Comparison of ENCODE assay signal across 17 mouse cellular contexts in genomic region chr14:68344715-68345114, GRCm38 (mm10).
"Had no signal": no experiment of that assay in that cellular context is flagged by ENCODE, and none has a peak within 500 bp of the region (broad histone marks: within the 10 kb centered on the region; RNA-seq: fewer than 3 reads in every experiment).

No protein-coding gene starts in this region.

- H3K27ac ChIP-seq: limb, embryonic 12.5 days; limb, embryonic 15.5 days; liver, embryonic 14.5 days; macrophage; midbrain, embryonic 12.5 days had no signal

- H3K4me1 ChIP-seq: limb, embryonic 15.5 days had no signal

- H3K27me3 ChIP-seq: limb, embryonic 12.5 days; limb, embryonic 15.5 days; midbrain, embryonic 12.5 days had no signal

- H3K9me3 ChIP-seq: limb, embryonic 12.5 days; limb, embryonic 15.5 days; midbrain, embryonic 12.5 days had no signal

- H3K36me3 ChIP-seq: limb, embryonic 12.5 days; limb, embryonic 15.5 days; midbrain, embryonic 12.5 days had no signal

- H3K4me3 ChIP-seq: limb, embryonic 12.5 days; limb, embryonic 15.5 days; midbrain, embryonic 12.5 days had no signal

- H3K9ac ChIP-seq: limb, embryonic 12.5 days; limb, embryonic 15.5 days; liver, embryonic 14.5 days; liver, postnatal 0 days; lung, embryonic 14.5 days; midbrain, embryonic 12.5 days had no signal

- ATAC-seq: liver, postnatal 0 days; midbrain, embryonic 16.5 days had no signal

- DNase-seq: kidney, adult 18-20 months; kidney, adult 9 months; kidney, postnatal 10 days; kidney, postnatal 36 days; layer of hippocampus, adult 9-11 months; left cerebral cortex, postnatal 4 days; liver, postnatal 0 days; thymus, adult 18-20 months; thymus, postnatal 36 days had no signal

- H3K4me2 ChIP-seq: limb, embryonic 12.5 days; limb, embryonic 15.5 days; liver, embryonic 11.5 days; lung, embryonic 14.5 days; midbrain, embryonic 12.5 days had no signal
